9 mouse cellular contexts compared by ENCODE assay signal in genomic region chr11:102623876-102624789, GRCm38 (mm10). TPM values are rescaled to one million over a fixed set of nuclear protein-coding genes. Genes with fewer than 3 reads are reported as not detected.
A peak's percentile ranks its signal among the peaks of the same experiment; 100 is the strongest.
DNase-seq lines count a peak whose midpoint lies in the region; ATAC-seq lines count a peak whose summit lies in the region.
"Had no signal": no experiment of that assay in that cellular context is flagged by ENCODE, and none has a peak within 500 bp of the region (broad histone marks: within the 10 kb centered on the region; RNA-seq: fewer than 3 reads in every experiment).

No protein-coding gene starts in this region.

- WGBS in embryonic facial prominence, embryonic 11.5 days, result 3% methylated on average over 17 of the region's 17 CpGs
- under 1% methylated on average over 17 of the region's 17 CpGs for WGBS in limb, embryonic 11.5 days
- 10% methylated on average over 17 of the region's 17 CpGs for WGBS in neural tube, embryonic 13.5 days

- H3K27ac ChIP-seq in embryonic facial prominence, embryonic 11.5 days (replicated peaks; ENCODE audit: low read depth, low read length), result peak overlapping the region; percentile 88
- H3K27ac ChIP-seq in limb, embryonic 11.5 days (replicated peaks; ENCODE audit: low read depth, low read length), result peak overlapping the region; percentile 86
- peak overlapping the region; percentile 49 for H3K27ac ChIP-seq in neural tube, embryonic 13.5 days (replicated peaks)

- ATAC-seq in embryonic facial prominence, embryonic 11.5 days (replicated peaks; ENCODE audit: insufficient number of reproducible peaks, low FRiP score, low TSS enrichment, low read depth), result peak; percentile 94
- peak; percentile 95 for ATAC-seq in limb, embryonic 11.5 days (ENCODE audit: insufficient number of reproducible peaks, low FRiP score, low TSS enrichment, low read depth)
- ATAC-seq in neural tube, embryonic 13.5 days (ENCODE audit: low read depth), result peak; percentile 78

- peak overlapping the region; percentile 28 for H3K9ac ChIP-seq in embryonic facial prominence, embryonic 11.5 days (replicated peaks; ENCODE audit: low read length)
- peak overlapping the region; percentile 41 for H3K9ac ChIP-seq in limb, embryonic 11.5 days (ENCODE audit: low read length)
- H3K9ac ChIP-seq in neural tube, embryonic 13.5 days, result peak overlapping the region; percentile 22; the same call in 1 of the 2 replicates

- H3K27me3 ChIP-seq in embryonic facial prominence, embryonic 11.5 days (ENCODE audit: control insufficient read depth, insufficient read depth, low read length), result no peaks in the 10 kb centered on the region
- no peaks in the 10 kb centered on the region for H3K27me3 ChIP-seq in limb, embryonic 11.5 days (ENCODE audit: control insufficient read depth, insufficient read depth, low read length)
- H3K27me3 ChIP-seq in neural tube, embryonic 13.5 days, result no peaks in the 10 kb centered on the region

- peaks cover 12% of the 10 kb centered on the region for H3K4me1 ChIP-seq in embryonic facial prominence, embryonic 11.5 days (ENCODE audit: control insufficient read depth, insufficient read depth, low read length)
- H3K4me1 ChIP-seq in limb, embryonic 11.5 days (ENCODE audit: control insufficient read depth, insufficient read depth, low read length), result peaks cover 34% of the 10 kb centered on the region
- H3K4me1 ChIP-seq in neural tube, embryonic 13.5 days (replicated peaks), result peaks cover 21% of the 10 kb centered on the region

- peak overlapping the region; percentile 15; the same call in 1 of the 2 replicates for H3K4me2 ChIP-seq in embryonic facial prominence, embryonic 11.5 days (ENCODE audit: low read depth, low read length)
- H3K4me2 ChIP-seq in limb, embryonic 11.5 days (ENCODE audit: low read depth, severe bottlenecking), result peak overlapping the region; percentile 8
- peak overlapping the region; percentile 9; the same call in 1 of the 2 replicates for H3K4me2 ChIP-seq in neural tube, embryonic 13.5 days

- intact Hi-C loops in heart, postnatal 25 days (cut with DNase I), result no loop called here
- intact Hi-C loops in left cerebral cortex, postnatal 36 days (cut with DNase I), result no loop called here

- peak; percentile 92 for DNase-seq in NIH3T3 (ENCODE audit: low read depth)
- peak; percentile 98 for DNase-seq in embryonic facial prominence, embryonic 11.5 days (ENCODE audit: low spot score)
- DNase-seq in heart, postnatal 25 days (ENCODE audit: low spot score), result peak; percentile 16
- DNase-seq in limb, embryonic 11.5 days (ENCODE audit: low spot score), result peak; percentile 94
- DNase-seq in thymus, postnatal 14 days, result no peak
- DNase-seq in ovary, postnatal 14 days (ENCODE audit: low spot score), result no peak
- DNase-seq in left cerebral cortex, postnatal 36 days (ENCODE audit: low spot score in 2 of 2), result no peak

- no peaks in the 10 kb centered on the region for H3K36me3 ChIP-seq in embryonic facial prominence, embryonic 11.5 days (replicated peaks; ENCODE audit: control insufficient read depth, insufficient read depth, low read depth, low read length)
- H3K36me3 ChIP-seq in limb, embryonic 11.5 days (ENCODE audit: control insufficient read depth, insufficient read depth, low read length), result no peaks in the 10 kb centered on the region
- H3K36me3 ChIP-seq in neural tube, embryonic 13.5 days, result no peaks in the 10 kb centered on the region

- 0 out of 2 replicates have a peak, but pooled peaks cover 3% of the 10 kb centered on the region for H3K9me3 ChIP-seq in embryonic facial prominence, embryonic 11.5 days (replicated peaks; ENCODE audit: control insufficient read depth, low read length)
- H3K9me3 ChIP-seq in limb, embryonic 11.5 days (ENCODE audit: control insufficient read depth, low read length), result peaks cover 3% of the 10 kb centered on the region; the same call in 1 of the 2 replicates
- H3K9me3 ChIP-seq in neural tube, embryonic 13.5 days, result no peaks in the 10 kb centered on the region; the same call in 1 of the 2 replicates

- no peak overlapping the region for H3K4me3 ChIP-seq in embryonic facial prominence, embryonic 11.5 days (ENCODE audit: low read depth, low read length)
- no peak overlapping the region for H3K4me3 ChIP-seq in limb, embryonic 11.5 days (ENCODE audit: low read depth, low read length)
- no peak overlapping the region; the same call in 1 of the 2 replicates for H3K4me3 ChIP-seq in neural tube, embryonic 13.5 days

RNA-seq across cellular contexts. Expression of gene Fzd2, which starts 19.9 kb away (rescaled TPM):
- 53.3 and 57.0 TPM in 2 replicates for polyA plus RNA-seq in embryonic facial prominence, embryonic 11.5 days (2014; fragmentation: Nextera tagmentation; extraction: Ambion mirVana)
- 1 to 10 TPM; 4.7 to 5.0 TPM for total RNA-seq in heart, postnatal 25 days (2021)
- 57.2 and 57.4 TPM in 2 replicates for polyA plus RNA-seq in limb, embryonic 11.5 days (2014; fragmentation: Nextera tagmentation; extraction: Ambion mirVana)
- 14.8 and 21.1 TPM in 2 replicates for polyA plus RNA-seq in neural tube, embryonic 13.5 days (2015; fragmentation: Nextera tagmentation; extraction: Ambion mirVana)
- total RNA-seq in left cerebral cortex, postnatal 36 days (2021), result 10 to 100 TPM; 10.5 to 12.7 TPM

RNA-seq across cellular contexts. Expression of gene Meioc, which starts 39.4 kb away (rescaled TPM):
- 1.0 and 1.3 TPM in 2 replicates for polyA plus RNA-seq in embryonic facial prominence, embryonic 11.5 days (2014; fragmentation: Nextera tagmentation; extraction: Ambion mirVana)
- not detected for total RNA-seq in heart, postnatal 25 days (2021)
- 0.35 and 1.2 TPM in 2 replicates for polyA plus RNA-seq in limb, embryonic 11.5 days (2014; fragmentation: Nextera tagmentation; extraction: Ambion mirVana)
- polyA plus RNA-seq in neural tube, embryonic 13.5 days (2015; fragmentation: Nextera tagmentation; extraction: Ambion mirVana), result 0.15 and 0.25 TPM in 2 replicates
- not detected for total RNA-seq in left cerebral cortex, postnatal 36 days (2021)
- polyA plus RNA-seq: cortical plate, adult 2 months had no signal

RNA-seq across cellular contexts. Expression of gene Gm11627, which starts 44.9 kb away (rescaled TPM):
- polyA plus RNA-seq in embryonic facial prominence, embryonic 11.5 days (2014; fragmentation: Nextera tagmentation; extraction: Ambion mirVana), result 10.5 and 10.6 TPM in 2 replicates
- 1 to 10 TPM; 2.2 TPM for total RNA-seq in heart, postnatal 25 days (2021)
- polyA plus RNA-seq in limb, embryonic 11.5 days (2014; fragmentation: Nextera tagmentation; extraction: Ambion mirVana), result 3.9 and 4.2 TPM in 2 replicates
- 7.5 and 8.7 TPM in 2 replicates for polyA plus RNA-seq in neural tube, embryonic 13.5 days (2015; fragmentation: Nextera tagmentation; extraction: Ambion mirVana)
- total RNA-seq in left cerebral cortex, postnatal 36 days (2021), result 1 to 10 TPM; 5.0 to 8.7 TPM

Comparison
In these comparisons a context has a peak if more than half of its experiments do, and no peak if none do; other contexts are left out.
1. DNase-seq: peak in NIH3T3 (single experiment), embryonic facial prominence, embryonic 11.5 days (single experiment), heart, postnatal 25 days (single experiment) and limb, embryonic 11.5 days (single experiment); none in thymus, postnatal 14 days (single experiment), ovary, postnatal 14 days (single experiment) and left cerebral cortex, postnatal 36 days (0 of 2).
2. Peak in every context shown above with its lines, with median percentiles within 50 percentile points of each other: ATAC-seq, H3K27ac ChIP-seq, H3K4me2 ChIP-seq and H3K9ac ChIP-seq.